Mouse (Mus musculus): ENCODE measurements around the gene Cdk6.

DNA sequence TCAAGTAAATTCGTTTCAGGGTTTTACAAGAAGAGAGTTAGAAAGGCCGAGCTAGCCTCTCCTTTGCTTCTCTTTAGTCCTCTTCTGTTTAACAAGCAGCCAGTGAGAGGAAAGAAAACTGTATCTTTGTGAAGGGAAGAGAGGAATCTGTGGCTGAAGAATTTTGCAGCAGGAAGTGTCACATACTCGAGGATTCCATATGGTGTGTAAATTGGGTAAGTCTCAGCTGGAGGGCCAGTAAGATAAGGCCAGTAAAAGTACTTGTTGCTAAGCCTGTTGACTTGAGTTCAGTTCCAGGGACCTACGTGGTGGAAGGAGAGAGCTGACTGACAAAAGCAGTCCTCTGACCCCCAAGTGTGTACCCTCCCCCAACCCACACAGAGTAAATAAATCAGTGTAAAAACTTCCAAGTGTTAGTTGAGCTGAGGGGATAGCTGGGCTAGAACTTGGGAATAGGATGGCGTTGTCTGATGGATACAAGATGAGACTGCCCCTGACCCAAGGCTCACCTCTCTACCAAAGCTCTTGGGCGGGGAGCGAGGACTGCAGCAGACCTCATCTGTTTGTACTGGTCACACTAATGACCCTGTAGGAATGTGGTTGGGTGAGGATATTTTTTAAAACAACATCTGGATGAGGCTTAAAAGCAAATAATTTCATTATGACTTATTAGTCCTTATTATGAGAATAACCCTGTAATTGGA, 145.4 kb downstream of the Cdk6 start:
- TF ChIP-seq CTCF (conservative IDR thresholded peaks at IDR 0.05 in 1 of 2, IDR thresholded peaks at IDR 0.05 in 1 of 2; ENCODE audit: low read depth in 2 of 2, low read length in 2 of 2) (no peak), POLR2AphosphoS2 (IDR thresholded peaks at IDR 0.05; ENCODE audit: low read depth, low read length) (no peak), RCOR1 (conservative IDR thresholded peaks at IDR 0.05; ENCODE audit: low read depth, low read length) (no peak), MAX (IDR thresholded peaks at IDR 0.05; ENCODE audit: low read length) (no peak), POLR2A (IDR thresholded peaks at IDR 0.05; ENCODE audit: low read depth, low read length) (no peak), GABPA (IDR thresholded peaks at IDR 0.05; ENCODE audit: insufficient replicate concordance, low read depth, low read length) (no peak), ZKSCAN1 (IDR thresholded peaks at IDR 0.05; ENCODE audit: borderline replicate concordance, low read depth, low read length) (no peak), EP300 (IDR thresholded peaks at IDR 0.05; ENCODE audit: low read length) (no peak), MAZ (IDR thresholded peaks at IDR 0.05; ENCODE audit: low read depth, low read length) (no peak), NELFE (IDR thresholded peaks at IDR 0.05; ENCODE audit: low read depth, low read length) (no peak), SMC3 (IDR thresholded peaks at IDR 0.05; ENCODE audit: low read depth, low read length) (no peak), ELF1 (IDR thresholded peaks at IDR 0.05; ENCODE audit: low read depth, low read length) (no peak), CHD1 (IDR thresholded peaks at IDR 0.05; ENCODE audit: low read depth, low read length) (no peak), MYC (IDR thresholded peaks at IDR 0.05; ENCODE audit: low read depth, low read length) (no peak)

Measured in CH12.LX (cell line).